Mouse (Mus musculus): ENCODE data around the gene Vgll4. TPM values are rescaled to one million over a fixed set of nuclear protein-coding genes. Genes with fewer than 3 reads are reported as not detected.
A peak's percentile ranks its signal among the peaks of the same experiment; 100 is the strongest.

Gene Vgll4
- polyA plus RNA-seq, 1 experiment from 2014 or later: 87.0 TPM

DNA sequence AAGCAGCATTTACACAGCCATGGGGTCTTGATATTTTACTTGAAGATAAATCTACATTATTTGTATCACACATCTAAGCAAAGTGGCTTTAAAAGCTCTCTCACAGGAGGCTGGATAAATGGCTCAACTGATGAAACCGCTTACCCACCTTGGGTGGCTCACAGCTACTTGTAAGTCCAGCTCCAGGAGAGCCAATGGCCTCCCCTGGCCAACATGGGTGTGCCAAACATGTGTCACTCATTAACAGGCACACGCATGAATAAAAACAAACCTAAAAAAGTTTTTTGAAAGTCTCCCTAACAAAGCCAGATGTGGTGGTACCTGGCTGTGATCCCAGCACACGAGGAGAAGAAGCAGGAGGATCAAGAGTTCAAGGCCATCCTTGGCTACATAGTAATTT is 34.4 kb downstream of the Vgll4 start:
- Histone ChIP-seq H3K27ac (no peak overlapping the region), H3K4me1 (0 out of 2 replicates have a peak, but pooled peaks cover 12% of the 10 kb centered on the region), H3K9me3 (no peaks in the 10 kb centered on the region), H3K4me3 (replicated peaks) (no peak overlapping the region), H3K36me3 (no peaks in the 10 kb centered on the region), H3K27me3 (replicated peaks) (no peaks in the 10 kb centered on the region), H3K4me2 (no peak overlapping the region), H3K9ac (no peak overlapping the region)
- no peak for ATAC-seq (ENCODE audit: insufficient read depth, low FRiP score, low read depth)
- WGBS: 77% methylated on average over 3 of the region's 3 CpGs

DNA sequence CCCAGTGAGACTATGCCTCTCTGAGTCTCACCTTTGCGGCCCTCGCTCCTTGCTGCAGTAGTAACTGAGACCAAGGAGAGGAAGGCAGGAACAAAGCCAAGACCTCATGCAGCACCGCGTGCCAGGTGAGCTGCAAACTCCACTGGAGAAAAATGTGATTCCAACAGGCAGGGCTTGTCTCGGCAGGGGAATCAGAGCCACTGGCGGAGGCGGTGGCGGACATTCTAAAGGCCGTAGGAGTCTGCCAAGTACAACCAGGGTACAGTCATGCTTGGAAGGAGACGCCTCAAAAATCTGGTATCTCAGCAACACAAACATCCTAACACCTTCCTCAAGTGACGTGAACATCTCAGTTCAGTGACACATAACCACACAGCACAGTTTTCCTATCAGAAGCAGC is 35.7 kb downstream of the Vgll4 start:
- Histone ChIP-seq H3K27ac (no peak overlapping the region), H3K9me3 (no peaks in the 10 kb centered on the region), H3K4me2 (no peak overlapping the region), H3K4me3 (replicated peaks) (no peak overlapping the region), H3K27me3 (replicated peaks) (no peaks in the 10 kb centered on the region), H3K36me3 (no peaks in the 10 kb centered on the region), H3K4me1 (peaks cover 18% of the 10 kb centered on the region; the same call in 1 of the 2 replicates), H3K9ac (no peak overlapping the region)
- WGBS: 80% methylated on average over 11 of the region's 11 CpGs
- no peak for ATAC-seq (ENCODE audit: insufficient read depth, low FRiP score, low read depth)

DNA sequence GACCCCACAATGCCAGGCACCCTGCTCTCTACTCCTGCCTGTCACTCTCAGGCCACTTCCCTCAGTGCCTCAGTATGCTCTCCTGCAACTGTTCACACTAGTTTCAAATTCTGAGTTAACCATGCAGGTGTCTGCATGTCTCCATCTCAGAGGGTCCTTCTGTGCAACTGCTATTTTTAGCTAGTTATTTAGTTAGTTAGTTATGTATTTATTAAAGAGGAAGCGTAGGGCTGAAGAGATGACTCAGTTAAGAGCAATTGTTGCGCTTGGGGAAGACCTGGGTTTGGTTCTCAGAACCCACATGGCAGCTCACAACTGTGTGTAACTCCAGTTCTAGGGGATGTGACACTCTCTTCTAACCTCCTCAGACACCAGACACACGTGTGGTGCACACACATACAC is 36.8 kb downstream of the Vgll4 start:
- Histone ChIP-seq H3K4me2 (no peak overlapping the region), H3K9ac (no peak overlapping the region), H3K4me3 (replicated peaks) (no peak overlapping the region), H3K4me1 (peaks cover 18% of the 10 kb centered on the region; the same call in 1 of the 2 replicates), H3K27me3 (replicated peaks) (no peaks in the 10 kb centered on the region), H3K36me3 (no peaks in the 10 kb centered on the region), H3K9me3 (no peaks in the 10 kb centered on the region), H3K27ac (peak overlapping the region; percentile 44; the same call in 1 of the 2 replicates)
- ATAC-seq (ENCODE audit: insufficient read depth, low FRiP score, low read depth): no peak
- 81% methylated on average over 3 of the region's 3 CpGs for WGBS

DNA sequence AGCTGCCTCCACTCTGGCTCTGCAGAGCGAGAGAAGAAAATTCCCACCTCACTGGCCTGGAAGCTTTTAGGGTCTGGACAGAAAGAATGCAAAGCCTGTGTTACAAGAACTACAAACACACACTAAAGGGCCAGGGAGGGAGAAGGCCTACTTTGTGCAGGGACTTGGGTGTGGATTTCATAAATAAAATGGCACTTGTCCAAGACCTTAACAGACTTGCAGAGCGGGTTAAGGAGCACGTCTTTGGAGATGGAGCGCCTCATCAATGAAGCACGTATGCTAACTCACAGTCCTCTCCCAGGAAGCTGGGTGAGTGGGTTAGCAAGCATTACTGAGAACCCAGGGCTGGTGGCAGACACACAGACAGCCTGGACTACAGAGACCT is 37.7 kb downstream of the Vgll4 start:
- ATAC-seq (ENCODE audit: insufficient read depth, low FRiP score, low read depth): no peak
- 62% methylated on average over 5 of the region's 5 CpGs for WGBS
- Histone ChIP-seq H3K9ac (no peak overlapping the region), H3K9me3 (no peaks in the 10 kb centered on the region), H3K27ac (peak overlapping the region; percentile 76), H3K4me2 (no peak overlapping the region), H3K4me1 (peaks cover 18% of the 10 kb centered on the region; the same call in 1 of the 2 replicates), H3K4me3 (replicated peaks) (no peak overlapping the region), H3K36me3 (no peaks in the 10 kb centered on the region), H3K27me3 (replicated peaks) (no peaks in the 10 kb centered on the region)

DNA sequence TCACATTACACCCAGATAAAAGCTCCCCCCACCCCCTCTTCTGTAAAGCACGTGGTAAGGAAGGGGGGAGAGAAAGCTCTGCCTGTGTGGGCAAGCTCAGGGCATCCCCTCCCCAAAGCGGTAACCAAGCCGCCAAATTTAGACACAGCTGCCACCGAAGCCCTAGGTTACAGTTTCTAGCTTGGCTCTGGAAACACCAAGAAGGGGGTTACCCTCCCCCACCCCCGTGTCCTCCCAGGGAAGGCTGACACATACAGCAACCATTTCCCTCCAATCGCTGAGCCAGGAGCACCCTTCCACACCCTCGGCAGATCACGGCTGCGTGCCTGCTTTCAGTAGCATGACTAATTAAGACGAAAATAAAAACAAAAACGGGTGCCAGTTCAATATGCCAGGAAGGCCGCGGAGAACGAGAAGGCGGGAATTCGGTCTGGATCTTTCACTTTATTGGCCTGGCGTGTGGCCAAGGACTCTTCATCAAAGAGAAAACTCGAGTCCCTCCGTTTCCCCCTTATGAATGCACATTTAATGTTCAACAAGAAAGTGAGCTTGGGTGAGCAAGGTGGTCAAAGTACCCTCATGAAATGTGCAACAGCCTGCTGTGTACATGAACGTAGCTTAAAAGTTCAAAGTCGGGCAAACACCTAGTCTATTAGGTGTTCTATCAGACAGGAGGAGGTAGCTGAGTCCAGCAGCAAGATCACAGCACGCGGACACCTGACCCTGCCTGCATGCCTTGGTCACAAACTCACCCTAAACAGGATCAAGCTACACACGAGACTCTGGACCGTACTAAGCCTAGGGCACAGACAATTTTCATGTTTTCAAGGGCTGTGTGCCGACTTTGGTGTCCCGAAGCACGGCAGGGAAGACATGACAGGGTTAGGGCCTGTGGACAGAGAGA is 38.3 kb downstream of the Vgll4 start:
- H3K4me1 ChIP-seq: peaks cover 18% of the 10 kb centered on the region; the same call in 1 of the 2 replicates
- H3K4me3 ChIP-seq (replicated peaks): no peak overlapping the region
- ATAC-seq (ENCODE audit: insufficient read depth, low FRiP score, low read depth): no peak
- no peaks in the 10 kb centered on the region for H3K27me3 ChIP-seq (replicated peaks)
- no peaks in the 10 kb centered on the region for H3K36me3 ChIP-seq
- no peaks in the 10 kb centered on the region for H3K9me3 ChIP-seq
- WGBS: 65% methylated on average over 28 of the region's 28 CpGs
- no peak overlapping the region for H3K9ac ChIP-seq
- H3K4me2 ChIP-seq: peak overlapping the region; percentile 5; the same call in 1 of the 2 replicates
- H3K27ac ChIP-seq: peak overlapping the region; percentile 76

DNA sequence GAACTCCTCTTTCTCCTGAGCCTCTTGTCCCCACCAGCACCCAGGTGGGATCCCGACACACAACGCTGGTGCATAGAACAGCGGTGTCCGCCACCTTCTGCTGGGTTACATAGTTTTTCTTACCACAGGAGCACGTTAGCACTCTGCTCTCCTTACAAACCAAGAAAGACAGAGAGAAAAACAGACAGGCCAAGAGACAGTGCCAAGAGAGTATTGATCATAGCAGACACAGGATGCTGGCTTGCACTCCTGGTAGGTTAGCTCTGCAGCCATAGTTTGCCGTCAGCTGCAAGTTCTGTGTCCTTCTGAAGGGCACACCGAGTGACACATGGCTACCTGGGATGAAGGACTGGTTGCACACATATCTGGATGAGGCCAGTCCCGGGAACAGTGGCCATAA is 39.1 kb downstream of the Vgll4 start:
- Histone ChIP-seq H3K4me1 (peaks cover 18% of the 10 kb centered on the region; the same call in 1 of the 2 replicates), H3K36me3 (no peaks in the 10 kb centered on the region), H3K4me2 (no peak overlapping the region), H3K9me3 (no peaks in the 10 kb centered on the region), H3K9ac (no peak overlapping the region), H3K4me3 (replicated peaks) (no peak overlapping the region), H3K27me3 (replicated peaks) (no peaks in the 10 kb centered on the region), H3K27ac (no peak overlapping the region; the same call in 1 of the 2 replicates)
- 86% methylated on average over 8 of the region's 8 CpGs for WGBS
- ATAC-seq (ENCODE audit: insufficient read depth, low FRiP score, low read depth): no peak

DNA sequence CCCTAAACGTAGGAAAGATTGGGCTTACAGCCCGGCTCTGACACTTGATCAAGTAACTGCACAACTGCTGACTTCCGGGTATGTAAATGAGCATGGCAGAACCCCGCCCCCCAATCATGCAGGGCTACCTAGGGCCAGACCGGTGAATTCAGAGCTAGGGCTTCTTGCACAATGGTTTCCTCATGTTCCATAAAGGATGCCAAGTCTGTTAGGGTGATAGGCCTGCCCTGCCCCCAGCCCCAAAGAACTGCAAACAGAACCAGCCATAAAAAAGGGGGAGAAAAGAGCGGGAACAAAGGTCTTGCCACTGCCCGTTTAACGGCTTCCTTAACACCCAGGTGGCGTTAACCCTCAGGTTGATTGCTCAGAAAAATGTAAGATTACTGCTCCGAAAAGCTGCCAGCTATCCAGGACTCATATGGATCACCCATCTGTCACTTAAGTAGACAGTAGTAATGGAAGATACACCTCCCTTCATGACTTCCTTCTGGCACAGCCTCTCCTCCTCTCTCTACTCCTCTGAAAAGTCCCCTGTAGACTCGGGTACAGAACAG is 39.7 kb downstream of the Vgll4 start:
- H3K9ac ChIP-seq: no peak overlapping the region
- H3K9me3 ChIP-seq: no peaks in the 10 kb centered on the region
- WGBS: 34% methylated on average over 11 of the region's 11 CpGs
- H3K27ac ChIP-seq: no peak overlapping the region; the same call in 1 of the 2 replicates
- H3K27me3 ChIP-seq (replicated peaks): no peaks in the 10 kb centered on the region
- no peak overlapping the region for H3K4me3 ChIP-seq (replicated peaks)
- H3K4me2 ChIP-seq: peak overlapping the region; percentile 27; the same call in 1 of the 2 replicates
- no peaks in the 10 kb centered on the region for H3K36me3 ChIP-seq
- ATAC-seq (ENCODE audit: insufficient read depth, low FRiP score, low read depth): no peak; the same call in 1 of the 2 replicates
- H3K4me1 ChIP-seq: peaks cover 18% of the 10 kb centered on the region; the same call in 1 of the 2 replicates

DNA sequence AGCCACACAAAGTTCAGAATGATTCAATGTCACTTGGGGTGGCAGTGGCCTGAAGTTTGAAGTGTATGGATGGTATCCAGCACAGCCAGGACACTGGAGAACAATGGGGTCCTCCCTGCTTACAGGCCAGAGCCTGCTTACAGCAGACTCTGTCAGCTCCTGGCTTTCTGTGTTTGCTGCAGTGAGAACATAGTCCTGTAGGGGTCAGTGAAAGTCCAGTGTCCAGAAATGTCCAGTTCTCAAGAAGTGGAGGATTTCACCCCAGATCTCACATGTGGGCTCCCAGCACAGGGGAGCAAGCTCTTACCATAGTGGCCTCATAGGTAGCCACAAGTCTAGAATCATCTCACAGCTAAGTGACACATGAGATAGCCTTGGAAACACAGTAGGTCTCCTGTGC is 40.4 kb downstream of the Vgll4 start:
- H3K4me3 ChIP-seq (replicated peaks): no peak overlapping the region
- peaks cover 18% of the 10 kb centered on the region; the same call in 1 of the 2 replicates for H3K4me1 ChIP-seq
- no peak overlapping the region for H3K9ac ChIP-seq
- ATAC-seq (ENCODE audit: insufficient read depth, low FRiP score, low read depth): no peak
- H3K4me2 ChIP-seq: peak overlapping the region; percentile 27; the same call in 1 of the 2 replicates
- H3K27me3 ChIP-seq (replicated peaks): no peaks in the 10 kb centered on the region
- no peak overlapping the region for H3K27ac ChIP-seq
- H3K36me3 ChIP-seq: no peaks in the 10 kb centered on the region
- H3K9me3 ChIP-seq: no peaks in the 10 kb centered on the region

DNA sequence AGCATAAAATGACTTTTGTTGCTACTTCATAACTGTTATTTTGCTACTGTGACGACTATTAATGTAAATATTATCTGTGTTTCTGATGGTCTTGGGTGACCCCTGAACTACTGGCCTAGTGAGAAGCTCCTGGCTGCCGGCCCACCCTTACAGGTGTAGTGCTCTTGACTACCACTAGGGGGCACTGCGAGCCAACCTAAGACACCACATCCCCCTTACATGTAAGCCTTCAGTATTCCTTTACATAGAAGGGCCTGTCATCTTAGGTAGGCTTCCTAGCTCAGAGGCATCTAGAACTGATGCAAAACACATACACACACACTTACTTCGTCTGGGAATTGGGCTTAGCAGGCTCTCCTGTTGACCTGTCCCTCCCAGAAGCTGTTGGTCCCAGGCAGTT is 41.3 kb downstream of the Vgll4 start:
- Histone ChIP-seq H3K9ac (no peak overlapping the region), H3K4me1 (peaks cover 18% of the 10 kb centered on the region; the same call in 1 of the 2 replicates), H3K27me3 (replicated peaks) (no peaks in the 10 kb centered on the region), H3K36me3 (no peaks in the 10 kb centered on the region), H3K4me3 (replicated peaks) (no peak overlapping the region), H3K4me2 (no peak overlapping the region), H3K9me3 (no peaks in the 10 kb centered on the region), H3K27ac (no peak overlapping the region)
- WGBS: 6% methylated on average over 4 of the region's 4 CpGs
- ATAC-seq (ENCODE audit: insufficient read depth, low FRiP score, low read depth): no peak

DNA sequence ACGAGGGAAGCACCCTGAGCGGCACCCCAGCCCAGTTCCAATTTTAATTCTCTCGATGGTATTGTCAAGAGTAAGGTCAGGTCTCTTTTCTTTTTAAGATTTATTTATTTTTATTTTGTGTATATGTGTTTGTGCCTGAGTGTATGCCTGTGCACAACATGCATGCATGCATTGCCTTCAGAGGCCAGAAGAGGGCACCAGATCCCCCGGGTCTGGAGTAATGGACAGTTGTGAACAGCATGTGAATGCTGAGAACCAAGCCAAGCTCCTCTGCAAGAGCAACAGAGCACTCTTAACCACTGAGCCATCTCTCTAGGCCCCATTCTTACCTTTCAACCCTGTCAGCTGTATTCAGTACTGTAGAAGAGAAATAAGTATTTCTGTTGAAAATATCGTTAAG is 42.4 kb downstream of the Vgll4 start:
- no peaks in the 10 kb centered on the region for H3K36me3 ChIP-seq
- H3K4me3 ChIP-seq (replicated peaks): no peak overlapping the region
- no peak overlapping the region for H3K4me2 ChIP-seq
- 87% methylated on average over 5 of the region's 5 CpGs for WGBS
- no peaks in the 10 kb centered on the region for H3K27me3 ChIP-seq (replicated peaks)
- H3K9me3 ChIP-seq: no peaks in the 10 kb centered on the region
- H3K27ac ChIP-seq: no peak overlapping the region
- H3K9ac ChIP-seq: no peak overlapping the region
- H3K4me1 ChIP-seq: peaks cover 18% of the 10 kb centered on the region; the same call in 1 of the 2 replicates
- ATAC-seq (ENCODE audit: insufficient read depth, low FRiP score, low read depth): no peak

DNA sequence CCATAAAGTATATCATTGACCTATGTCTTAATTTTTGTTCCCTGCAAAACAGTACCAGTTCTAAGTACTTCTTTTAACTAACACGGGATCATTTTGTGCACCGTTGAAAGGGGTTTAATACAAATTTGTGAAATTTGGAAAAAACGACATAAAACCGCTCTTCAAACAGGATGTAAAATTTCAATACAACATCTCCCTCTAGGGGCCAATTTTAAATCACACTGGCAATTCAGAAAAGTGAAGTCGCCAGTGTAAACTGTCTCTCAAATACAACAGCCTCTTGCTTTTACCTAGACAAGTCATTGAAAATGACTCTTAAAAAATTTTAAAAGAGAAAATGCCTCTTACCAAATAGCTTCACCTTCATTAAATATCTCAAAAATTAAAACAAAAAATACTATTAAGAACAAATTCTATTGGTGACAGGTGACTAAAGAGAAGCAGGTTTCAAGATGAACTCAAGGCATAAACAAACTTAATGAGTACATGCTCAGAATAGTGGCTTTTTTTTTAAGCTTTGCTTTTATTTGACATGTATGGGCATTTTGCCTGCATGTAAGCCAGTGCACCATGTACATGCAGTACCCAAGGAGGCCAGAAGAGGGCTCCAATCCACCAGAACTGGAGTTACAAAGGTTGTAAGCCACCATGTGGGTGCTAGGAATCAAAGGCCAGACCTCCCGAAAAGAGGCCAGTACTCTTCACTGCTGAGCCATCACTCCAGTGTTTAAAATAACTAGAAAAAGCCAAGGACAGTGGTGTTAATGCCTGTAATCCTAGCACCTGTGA is 43.2 kb downstream of the Vgll4 start:
- H3K9me3 ChIP-seq: no peaks in the 10 kb centered on the region
- H3K4me3 ChIP-seq (replicated peaks): no peak overlapping the region
- H3K4me1 ChIP-seq: peaks cover 12% of the 10 kb centered on the region; the same call in 1 of the 2 replicates
- WGBS: 23% methylated on average over 6 of the region's 6 CpGs
- no peak for ATAC-seq (ENCODE audit: insufficient read depth, low FRiP score, low read depth)
- no peak overlapping the region for H3K9ac ChIP-seq
- H3K4me2 ChIP-seq: no peak overlapping the region
- no peaks in the 10 kb centered on the region for H3K36me3 ChIP-seq
- no peak overlapping the region for H3K27ac ChIP-seq
- H3K27me3 ChIP-seq (replicated peaks): no peaks in the 10 kb centered on the region
